Mouse (Mus musculus) cerebellum, adult 11-12 months (tissue): Measurements from ENCODE around the gene Srsf5.

ENCODE experiments used
- DNase-seq: peaks from one replicate; pipeline ENCODE4 v3.0.0; 2022

Gene Srsf5

GRCm38 (mm10) chr12:80951640-80952219 is 6.4 kb downstream of the Srsf5 start:
- DNase-seq = no peak

- no peak for DNase-seq
Measured at GRCm38 (mm10) chr12:80952526-80952925, 7.2 kb downstream of the Srsf5 start.

- no peak for DNase-seq
Measured at GRCm38 (mm10) chr12:80956039-80956438, 10.7 kb downstream of the Srsf5 start.

GRCm38 (mm10) chr12:80957961-80958360 is 12.7 kb downstream of the Srsf5 start:
- DNase-seq = no peak

GRCm38 (mm10) chr12:80962566-80962965 is 17.3 kb downstream of the Srsf5 start:
- DNase-seq = no peak

- no peak for DNase-seq
Measured at GRCm38 (mm10) chr12:80966059-80966838, 20.9 kb downstream of the Srsf5 start.

GRCm38 (mm10) chr12:80967918-80968317 is 22.6 kb downstream of the Srsf5 start:
- no peak for DNase-seq

GRCm38 (mm10) chr12:80968605-80969004 is 23.3 kb downstream of the Srsf5 start, which contains the start of gene Slc10a1:
TSS of gene Slc10a1 (minus strand) at chr12:80968705.
- DNase-seq = no peak

GRCm38 (mm10) chr12:80970181-80970705 is 24.9 kb downstream of the Srsf5 start:
- no peak for DNase-seq

GRCm38 (mm10) chr12:80971756-80972155 is 26.5 kb downstream of the Srsf5 start:
- DNase-seq = no peak

GRCm38 (mm10) chr12:80975939-80976671 is 30.8 kb downstream of the Srsf5 start:
- DNase-seq = no peak

- DNase-seq = peak; percentile 36
Measured at GRCm38 (mm10) chr12:80982326-80982725, 37.0 kb downstream of the Srsf5 start.

- DNase-seq = peak; percentile 12
Measured at GRCm38 (mm10) chr12:80983695-80984094, 38.4 kb downstream of the Srsf5 start.

- DNase-seq = no peak
Measured at GRCm38 (mm10) chr12:80986628-80987027, 41.3 kb downstream of the Srsf5 start.

GRCm38 (mm10) chr12:80988286-80988685 is 43.0 kb downstream of the Srsf5 start:
- DNase-seq = no peak

- DNase-seq = no peak
Measured at GRCm38 (mm10) chr12:80990901-80991445, 45.7 kb downstream of the Srsf5 start.

GRCm38 (mm10) chr12:80991806-80992205 is 46.5 kb downstream of the Srsf5 start:
- DNase-seq = no peak

- no peak for DNase-seq
Measured at GRCm38 (mm10) chr12:80992540-80993122, 47.3 kb downstream of the Srsf5 start.

GRCm38 (mm10) chr12:80993773-80994172 is 48.5 kb downstream of the Srsf5 start:
- no peak for DNase-seq

- DNase-seq = no peak
Measured at GRCm38 (mm10) chr12:80995326-80995725, 50.0 kb downstream of the Srsf5 start.

GRCm38 (mm10) chr12:80997652-80998051 is 52.3 kb downstream of the Srsf5 start:
- DNase-seq = no peak

- no peak for DNase-seq
Measured at GRCm38 (mm10) chr12:80998528-80999221, 53.4 kb downstream of the Srsf5 start.
